Mouse (Mus musculus): ENCODE data around the gene Rpgrip1l. TPM values are rescaled to one million over a fixed set of nuclear protein-coding genes. Genes with fewer than 3 reads are reported as not detected.
A peak's percentile ranks its signal among the peaks of the same experiment; 100 is the strongest.

Rpgrip1l gene
- polyA plus RNA-seq, 1 experiment from 2014 or later, result 8.2 TPM

- no peak for ATAC-seq (ENCODE audit: insufficient number of reproducible peaks, low FRiP score)
- peak overlapping the region; percentile 38; the same call in 1 of the 2 replicates for H3K4me2 ChIP-seq
- WGBS, result 52% methylated on average over 7 of the region's 7 CpGs
These were observed 37.6 kb upstream of the Rpgrip1l start for GRCm38 (mm10) chr8:91350628-91351027.

GRCm38 (mm10) chr8:91349816-91350215, 36.8 kb upstream of the Rpgrip1l start:
- 89% methylated on average over 7 of the region's 7 CpGs for WGBS
- no peak for ATAC-seq (ENCODE audit: insufficient number of reproducible peaks, low FRiP score)
- Histone ChIP-seq H3K9me3 (replicated peaks) (no peaks in the 10 kb centered on the region), H3K36me3 (peaks cover 4% of the 10 kb centered on the region; the same call in 1 of the 2 replicates), H3K4me2 (no peak overlapping the region), H3K27ac (ENCODE audit: poor library complexity, severe bottlenecking) (no peak overlapping the region), H3K27me3 (replicated peaks) (no peaks in the 10 kb centered on the region), H3K4me3 (no peak overlapping the region), H3K9ac (no peak overlapping the region), H3K4me1 (replicated peaks) (peaks cover 63% of the 10 kb centered on the region)

More at GRCm38 (mm10) chr8:91350628-91351027, 37.6 kb upstream of the Rpgrip1l start:
- no peaks in the 10 kb centered on the region for H3K27me3 ChIP-seq (replicated peaks)
- no peak overlapping the region for H3K4me3 ChIP-seq
- H3K9ac ChIP-seq, result no peak overlapping the region
- no peak overlapping the region; the same call in 1 of the 2 replicates for H3K27ac ChIP-seq (ENCODE audit: poor library complexity, severe bottlenecking)
- no peaks in the 10 kb centered on the region for H3K9me3 ChIP-seq (replicated peaks)
- peaks cover 61% of the 10 kb centered on the region for H3K4me1 ChIP-seq (replicated peaks)
- H3K36me3 ChIP-seq, result peaks cover 4% of the 10 kb centered on the region; the same call in 1 of the 2 replicates

- H3K9ac ChIP-seq, result no peak overlapping the region
- H3K4me3 ChIP-seq, result no peak overlapping the region
- peaks cover 56% of the 10 kb centered on the region for H3K4me1 ChIP-seq (replicated peaks)
- WGBS, result 38% methylated on average over 6 of the region's 6 CpGs
- no peaks in the 10 kb centered on the region for H3K27me3 ChIP-seq (replicated peaks)
- peak overlapping the region; percentile 45; the same call in 1 of the 2 replicates for H3K27ac ChIP-seq (ENCODE audit: poor library complexity, severe bottlenecking)
- peaks cover 4% of the 10 kb centered on the region; the same call in 1 of the 2 replicates for H3K36me3 ChIP-seq
- ATAC-seq (ENCODE audit: insufficient number of reproducible peaks, low FRiP score), result no peak
- no peaks in the 10 kb centered on the region for H3K9me3 ChIP-seq (replicated peaks)
- H3K4me2 ChIP-seq, result peak overlapping the region; percentile 50
These were observed 34.5 kb upstream of the Rpgrip1l start for GRCm38 (mm10) chr8:91347595-91347994.

GRCm38 (mm10) chr8:91347146-91347545, 34.1 kb upstream of the Rpgrip1l start:
- no peaks in the 10 kb centered on the region for H3K27me3 ChIP-seq (replicated peaks)
- H3K4me2 ChIP-seq, result peak overlapping the region; percentile 50
- WGBS, result 47% methylated on average over 10 of the region's 10 CpGs
- no peak overlapping the region for H3K9ac ChIP-seq
- no peak overlapping the region for H3K4me3 ChIP-seq
- no peaks in the 10 kb centered on the region for H3K9me3 ChIP-seq (replicated peaks)
- H3K36me3 ChIP-seq, result peaks cover 4% of the 10 kb centered on the region; the same call in 1 of the 2 replicates
- H3K27ac ChIP-seq (ENCODE audit: poor library complexity, severe bottlenecking), result no peak overlapping the region
- peaks cover 57% of the 10 kb centered on the region for H3K4me1 ChIP-seq (replicated peaks)
- ATAC-seq (ENCODE audit: insufficient number of reproducible peaks, low FRiP score), result no peak

- Histone ChIP-seq H3K36me3 (no peaks in the 10 kb centered on the region), H3K9me3 (replicated peaks) (no peaks in the 10 kb centered on the region), H3K27me3 (replicated peaks) (no peaks in the 10 kb centered on the region), H3K4me2 (no peak overlapping the region), H3K9ac (no peak overlapping the region), H3K27ac (ENCODE audit: poor library complexity, severe bottlenecking) (no peak overlapping the region), H3K4me3 (no peak overlapping the region), H3K4me1 (replicated peaks) (peaks cover 48% of the 10 kb centered on the region)
- WGBS, result 89% methylated on average over 11 of the region's 11 CpGs
- no peak for ATAC-seq (ENCODE audit: insufficient number of reproducible peaks, low FRiP score)
These were observed 31.6 kb upstream of the Rpgrip1l start for GRCm38 (mm10) chr8:91344659-91345058.

GRCm38 (mm10) chr8:91342798-91343197, 29.7 kb upstream of the Rpgrip1l start:
- Histone ChIP-seq H3K36me3 (no peaks in the 10 kb centered on the region), H3K4me3 (no peak overlapping the region), H3K27me3 (replicated peaks) (no peaks in the 10 kb centered on the region), H3K9ac (no peak overlapping the region), H3K4me2 (no peak overlapping the region), H3K27ac (ENCODE audit: poor library complexity, severe bottlenecking) (no peak overlapping the region), H3K4me1 (replicated peaks) (peaks cover 36% of the 10 kb centered on the region), H3K9me3 (replicated peaks) (no peaks in the 10 kb centered on the region)
- WGBS, result 88% methylated on average over 5 of the region's 5 CpGs
- ATAC-seq (ENCODE audit: insufficient number of reproducible peaks, low FRiP score), result no peak

- Histone ChIP-seq H3K9ac (no peak overlapping the region), H3K4me2 (no peak overlapping the region), H3K4me1 (replicated peaks) (peaks cover 30% of the 10 kb centered on the region), H3K27me3 (replicated peaks) (no peaks in the 10 kb centered on the region), H3K27ac (ENCODE audit: poor library complexity, severe bottlenecking) (no peak overlapping the region), H3K4me3 (no peak overlapping the region), H3K9me3 (replicated peaks) (0 out of 2 replicates have a peak, but pooled peaks cover under 1% of the 10 kb centered on the region), H3K36me3 (no peaks in the 10 kb centered on the region)
- 58% methylated on average over 5 of the region's 5 CpGs for WGBS
- no peak for ATAC-seq (ENCODE audit: insufficient number of reproducible peaks, low FRiP score)
These were observed 29.1 kb upstream of the Rpgrip1l start for GRCm38 (mm10) chr8:91342196-91342595.

GRCm38 (mm10) chr8:91340746-91341145, 27.7 kb upstream of the Rpgrip1l start:
- Histone ChIP-seq H3K9ac (no peak overlapping the region), H3K9me3 (replicated peaks) (0 out of 2 replicates have a peak, but pooled peaks cover 4% of the 10 kb centered on the region), H3K4me1 (replicated peaks) (peaks cover 20% of the 10 kb centered on the region), H3K27me3 (replicated peaks) (no peaks in the 10 kb centered on the region), H3K36me3 (0 out of 2 replicates have a peak, but pooled peaks cover 4% of the 10 kb centered on the region), H3K4me2 (no peak overlapping the region), H3K27ac (ENCODE audit: poor library complexity, severe bottlenecking) (no peak overlapping the region), H3K4me3 (no peak overlapping the region)
- no peak for ATAC-seq (ENCODE audit: insufficient number of reproducible peaks, low FRiP score)
- 66% methylated on average over 1 of the region's 1 CpGs for WGBS

GRCm38 (mm10) chr8:91339651-91340050, 26.6 kb upstream of the Rpgrip1l start:
- Histone ChIP-seq H3K4me1 (replicated peaks) (peaks cover 10% of the 10 kb centered on the region), H3K9ac (no peak overlapping the region), H3K27ac (ENCODE audit: poor library complexity, severe bottlenecking) (no peak overlapping the region), H3K4me3 (no peak overlapping the region), H3K9me3 (replicated peaks) (0 out of 2 replicates have a peak, but pooled peaks cover 6% of the 10 kb centered on the region), H3K4me2 (no peak overlapping the region), H3K36me3 (0 out of 2 replicates have a peak, but pooled peaks cover 4% of the 10 kb centered on the region), H3K27me3 (replicated peaks) (no peaks in the 10 kb centered on the region)
- WGBS, result 92% methylated on average over 8 of the region's 8 CpGs
- ATAC-seq (ENCODE audit: insufficient number of reproducible peaks, low FRiP score), result no peak

GRCm38 (mm10) chr8:91338389-91339154, 25.5 kb upstream of the Rpgrip1l start:
- Histone ChIP-seq H3K4me3 (no peak overlapping the region), H3K27me3 (replicated peaks) (no peaks in the 10 kb centered on the region), H3K27ac (ENCODE audit: poor library complexity, severe bottlenecking) (no peak overlapping the region), H3K4me2 (no peak overlapping the region), H3K36me3 (0 out of 2 replicates have a peak, but pooled peaks cover 4% of the 10 kb centered on the region), H3K9ac (no peak overlapping the region), H3K9me3 (replicated peaks) (0 out of 2 replicates have a peak, but pooled peaks cover 6% of the 10 kb centered on the region), H3K4me1 (replicated peaks) (peaks cover 12% of the 10 kb centered on the region)
- 86% methylated on average over 6 of the region's 6 CpGs for WGBS
- no peak for ATAC-seq (ENCODE audit: insufficient number of reproducible peaks, low FRiP score)

GRCm38 (mm10) chr8:91329461-91329850, 16.4 kb upstream of the Rpgrip1l start:
- peaks cover 56% of the 10 kb centered on the region for H3K4me1 ChIP-seq (replicated peaks)
- H3K36me3 ChIP-seq, result peaks cover 18% of the 10 kb centered on the region; the same call in 1 of the 2 replicates
- H3K9me3 ChIP-seq (replicated peaks), result no peaks in the 10 kb centered on the region
- no peak overlapping the region for H3K4me2 ChIP-seq
- H3K27ac ChIP-seq (ENCODE audit: poor library complexity, severe bottlenecking), result peak overlapping the region; percentile 50
- ATAC-seq (ENCODE audit: insufficient number of reproducible peaks, low FRiP score), result no peak
- no peaks in the 10 kb centered on the region for H3K27me3 ChIP-seq (replicated peaks)
- no peak overlapping the region for H3K4me3 ChIP-seq
- H3K9ac ChIP-seq, result no peak overlapping the region
- 40% methylated on average over 6 of the region's 6 CpGs for WGBS

Measured in heart, embryonic 12.5 days (tissue).